Mouse (Mus musculus) induced T-regulatory cell, adult 2 months (primary cell): ENCODE measurements around the gene Ncoa4.
"Not testable (repeated sequence)": the region's sequence is repeated elsewhere in the genome, so short reads cannot be mapped to it uniquely, and the experiment has no call there.

Source experiments
- DNase-seq: peaks from one replicate; pipeline ENCODE4 v3.0.0-alpha.2; 2012; ENCODE audit warnings: low read depth

Ncoa4 gene

GRCm38 (mm10) chr14:32160563-32160962 is 898 bp downstream of the Ncoa4 start:
- no peak for DNase-seq

GRCm38 (mm10) chr14:32161090-32161885 is 1.6 kb downstream of the Ncoa4 start:
- no peak for DNase-seq

- DNase-seq: no peak
These were observed 2.6 kb downstream of the Ncoa4 start for GRCm38 (mm10) chr14:32162231-32162630.

GRCm38 (mm10) chr14:32163203-32163888 is 3.7 kb downstream of the Ncoa4 start:
- no peak for DNase-seq

- peak; percentile 19 for DNase-seq
These were observed 4.7 kb downstream of the Ncoa4 start for GRCm38 (mm10) chr14:32164173-32165051.

- DNase-seq: peak; percentile 93
These were observed 5.8 kb downstream of the Ncoa4 start for GRCm38 (mm10) chr14:32165278-32166061.

GRCm38 (mm10) chr14:32166062-32166441 is 6.4 kb downstream of the Ncoa4 start:
- no peak for DNase-seq

- DNase-seq: no peak
These were observed 7.2 kb downstream of the Ncoa4 start for GRCm38 (mm10) chr14:32166840-32167239.

GRCm38 (mm10) chr14:32167326-32167725 is 7.7 kb downstream of the Ncoa4 start:
- DNase-seq: no peak

- no peak for DNase-seq
These were observed 9.1 kb downstream of the Ncoa4 start for GRCm38 (mm10) chr14:32168653-32169231.

GRCm38 (mm10) chr14:32170137-32170536 is 10.5 kb downstream of the Ncoa4 start:
- no peak for DNase-seq

GRCm38 (mm10) chr14:32175310-32175709 is 15.6 kb downstream of the Ncoa4 start:
- DNase-seq: no peak

GRCm38 (mm10) chr14:32176590-32176989 is 16.9 kb downstream of the Ncoa4 start:
- not testable (repeated sequence) for DNase-seq

- no peak for DNase-seq
These were observed 19.9 kb downstream of the Ncoa4 start for GRCm38 (mm10) chr14:32179393-32180195.

GRCm38 (mm10) chr14:32180861-32181260 is 21.2 kb downstream of the Ncoa4 start:
- DNase-seq: no peak

GRCm38 (mm10) chr14:32183846-32184245 is 24.2 kb downstream of the Ncoa4 start:
- no peak for DNase-seq

- DNase-seq: no peak
These were observed 31.1 kb downstream of the Ncoa4 start for GRCm38 (mm10) chr14:32190627-32191391.

GRCm38 (mm10) chr14:32191926-32192325 is 32.3 kb downstream of the Ncoa4 start:
- no peak for DNase-seq

GRCm38 (mm10) chr14:32192437-32192836 is 32.8 kb downstream of the Ncoa4 start:
- DNase-seq: peak; percentile 64

- not testable (repeated sequence) for DNase-seq
These were observed 33.9 kb downstream of the Ncoa4 start for GRCm38 (mm10) chr14:32193557-32193956.
